Mouse (Mus musculus) heart, embryonic 10.5 days (tissue): Measurements from ENCODE around the gene E030025P04Rik. TPM values are rescaled to one million over a fixed set of nuclear protein-coding genes. Genes with fewer than 3 reads are reported as not detected.

ENCODE experiments used
- DNase-seq: peaks from one replicate; pipeline ENCODE4 v3.0.0-alpha.2; 2017; ENCODE audit warnings: low spot score
- H3K27ac ChIP-seq: fragments of 300-500 bp; sonication (generic); 2 replicates; pipeline ENCODE4 v1.5.1; 2016; ENCODE audit warnings: mild to moderate bottlenecking
- H3K27me3 ChIP-seq: fragments of 300-500 bp; sonication (generic); 2 replicates; pipeline ENCODE4 v1.6.1; 2016; ENCODE audit warnings: mild to moderate bottlenecking; ENCODE audit not compliant: poor library complexity, insufficient read depth, severe bottlenecking
- H3K36me3 ChIP-seq: fragments of 300-500 bp; sonication (generic); 2 replicates; pipeline ENCODE4 v1.6.1; 2016; ENCODE audit warnings: mild to moderate bottlenecking, moderate library complexity
- H3K4me1 ChIP-seq: fragments of 300-500 bp; sonication (generic); 2 replicates; pipeline ENCODE4 v1.6.1; 2016; ENCODE audit warnings: mild to moderate bottlenecking
- H3K4me3 ChIP-seq: fragments of 300-500 bp; sonication (generic); 2 replicates; pipeline ENCODE4 v1.5.1; 2016; ENCODE audit warnings: mild to moderate bottlenecking, moderate library complexity
- H3K9me3 ChIP-seq: fragments of 300-500 bp; sonication (generic); 2 replicates; pipeline ENCODE4 v1.6.1; 2016; ENCODE audit warnings: mild to moderate bottlenecking, moderate library complexity
- WGBS: fragments of 180-500 bp; shearing (Covaris S2); methylation state at CpG from one replicate; pipeline ENCODE4 v1.1.7; 2016; 5-methylcytosine and 5-hydroxymethylcytosine counted together
- polyA plus RNA-seq: library from polyadenylated mRNA; unstranded; fragments of >200 nt; fragmentation: Nextera tagmentation; extraction: Ambion mirVana; gene quantifications from 2 replicates; pipeline ENCODE4 v1.2.1, GENCODE M21; 2016

The E030025P04Rik gene
- not detected in 2 replicates for polyA plus RNA-seq

GRCm38 (mm10) chr11:109144236-109144635, at the start of gene E030025P04Rik:
Gene E030025P04Rik, minus strand, starts transcription at chr11:109144369.
- Histone ChIP-seq H3K27ac (no peak within 1 kb of the TSS), H3K9me3 (no peaks in the 10 kb centered on the region), H3K4me3 (no peak within 1 kb of the TSS), H3K36me3 (no peaks in the 10 kb centered on the region), H3K4me1 (no peaks in the 10 kb centered on the region), H3K27me3 (no peaks in the 10 kb centered on the region)
- no peak for DNase-seq
- 86% methylated on average over 4 of the region's 4 CpGs for WGBS

- H3K4me3 ChIP-seq, result no peak overlapping the region
- WGBS, result 47% methylated on average over 15 of the region's 15 CpGs
- no peak overlapping the region for H3K27ac ChIP-seq
Observed at GRCm38 (mm10) chr11:109192673-109193557, 48.7 kb upstream of the E030025P04Rik start.

GRCm38 (mm10) chr11:109188235-109188634, 44.1 kb upstream of the E030025P04Rik start:
- H3K27me3 ChIP-seq, result no peaks in the 10 kb centered on the region
- no peak overlapping the region for H3K27ac ChIP-seq
- H3K36me3 ChIP-seq, result no peaks in the 10 kb centered on the region
- H3K4me3 ChIP-seq, result no peak overlapping the region
- 84% methylated on average over 5 of the region's 5 CpGs for WGBS
- no peaks in the 10 kb centered on the region for H3K9me3 ChIP-seq
- DNase-seq, result no peak
- 0 out of 2 replicates have a peak, but pooled peaks cover 5% of the 10 kb centered on the region for H3K4me1 ChIP-seq

More at GRCm38 (mm10) chr11:109192673-109193557, 48.7 kb upstream of the E030025P04Rik start:
- no peaks in the 10 kb centered on the region for H3K9me3 ChIP-seq
- no peaks in the 10 kb centered on the region for H3K27me3 ChIP-seq
- DNase-seq, result peak; percentile 86
- 0 out of 2 replicates have a peak, but pooled peaks cover 2% of the 10 kb centered on the region for H3K4me1 ChIP-seq
- H3K36me3 ChIP-seq, result no peaks in the 10 kb centered on the region

- 82% methylated on average over 6 of the region's 6 CpGs for WGBS
- H3K4me3 ChIP-seq, result no peak overlapping the region
Observed at GRCm38 (mm10) chr11:109187631-109188184, 43.5 kb upstream of the E030025P04Rik start.

GRCm38 (mm10) chr11:109181118-109181517, 36.9 kb upstream of the E030025P04Rik start:
- H3K4me1 ChIP-seq, result peaks cover 18% of the 10 kb centered on the region
- no peak overlapping the region for H3K27ac ChIP-seq
- DNase-seq, result no peak
- H3K9me3 ChIP-seq, result no peaks in the 10 kb centered on the region
- 75% methylated on average over 7 of the region's 7 CpGs for WGBS
- no peak overlapping the region for H3K4me3 ChIP-seq
- 0 out of 2 replicates have a peak, but pooled peaks cover 8% of the 10 kb centered on the region for H3K27me3 ChIP-seq
- no peaks in the 10 kb centered on the region for H3K36me3 ChIP-seq

More at GRCm38 (mm10) chr11:109187631-109188184, 43.5 kb upstream of the E030025P04Rik start:
- H3K27me3 ChIP-seq, result no peaks in the 10 kb centered on the region
- no peak for DNase-seq
- H3K9me3 ChIP-seq, result no peaks in the 10 kb centered on the region
- no peaks in the 10 kb centered on the region for H3K36me3 ChIP-seq
- H3K27ac ChIP-seq, result no peak overlapping the region
- H3K4me1 ChIP-seq, result 0 out of 2 replicates have a peak, but pooled peaks cover 3% of the 10 kb centered on the region

GRCm38 (mm10) chr11:109180290-109180689, 36.1 kb upstream of the E030025P04Rik start:
- no peaks in the 10 kb centered on the region for H3K9me3 ChIP-seq
- H3K4me1 ChIP-seq, result peaks cover 18% of the 10 kb centered on the region
- no peak for DNase-seq
- 46% methylated on average over 11 of the region's 11 CpGs for WGBS
- H3K36me3 ChIP-seq, result no peaks in the 10 kb centered on the region
- H3K27ac ChIP-seq, result no peak overlapping the region
- 0 out of 2 replicates have a peak, but pooled peaks cover 8% of the 10 kb centered on the region for H3K27me3 ChIP-seq
- no peak overlapping the region for H3K4me3 ChIP-seq

- Histone ChIP-seq H3K36me3 (no peaks in the 10 kb centered on the region), H3K27me3 (0 out of 2 replicates have a peak, but pooled peaks cover 8% of the 10 kb centered on the region), H3K4me1 (peaks cover 16% of the 10 kb centered on the region), H3K9me3 (no peaks in the 10 kb centered on the region), H3K27ac (no peak overlapping the region), H3K4me3 (no peak overlapping the region)
- 59% methylated on average over 8 of the region's 8 CpGs for WGBS
- DNase-seq, result no peak
Observed at GRCm38 (mm10) chr11:109178788-109179518, 34.8 kb upstream of the E030025P04Rik start.

GRCm38 (mm10) chr11:109175376-109175969, 31.3 kb upstream of the E030025P04Rik start:
- H3K36me3 ChIP-seq, result no peaks in the 10 kb centered on the region
- 78% methylated on average over 8 of the region's 8 CpGs for WGBS
- no peak overlapping the region for H3K27ac ChIP-seq
- H3K9me3 ChIP-seq, result no peaks in the 10 kb centered on the region
- DNase-seq, result no peak
- 0 out of 2 replicates have a peak, but pooled peaks cover 5% of the 10 kb centered on the region for H3K27me3 ChIP-seq
- H3K4me3 ChIP-seq, result no peak overlapping the region
- H3K4me1 ChIP-seq, result peaks cover 5% of the 10 kb centered on the region

GRCm38 (mm10) chr11:109172224-109172623, 28.1 kb upstream of the E030025P04Rik start:
- no peaks in the 10 kb centered on the region for H3K27me3 ChIP-seq
- H3K4me3 ChIP-seq, result no peak overlapping the region
- H3K4me1 ChIP-seq, result peaks cover 7% of the 10 kb centered on the region
- H3K36me3 ChIP-seq, result no peaks in the 10 kb centered on the region
- DNase-seq, result no peak
- no peak overlapping the region for H3K27ac ChIP-seq
- no peaks in the 10 kb centered on the region for H3K9me3 ChIP-seq
- 88% methylated on average over 1 of the region's 1 CpGs for WGBS

GRCm38 (mm10) chr11:109170771-109171170, 26.6 kb upstream of the E030025P04Rik start:
- no peak overlapping the region for H3K27ac ChIP-seq
- no peaks in the 10 kb centered on the region for H3K36me3 ChIP-seq
- H3K4me1 ChIP-seq, result peaks cover 7% of the 10 kb centered on the region
- WGBS, result 94% methylated on average over 6 of the region's 6 CpGs
- no peak overlapping the region for H3K4me3 ChIP-seq
- H3K9me3 ChIP-seq, result no peaks in the 10 kb centered on the region
- no peaks in the 10 kb centered on the region for H3K27me3 ChIP-seq
- DNase-seq, result no peak

- H3K9me3 ChIP-seq, result no peaks in the 10 kb centered on the region
- WGBS, result 80% methylated on average over 4 of the region's 5 CpGs
- no peaks in the 10 kb centered on the region for H3K36me3 ChIP-seq
- 0 out of 2 replicates have a peak, but pooled peaks cover 3% of the 10 kb centered on the region for H3K4me1 ChIP-seq
- DNase-seq, result no peak
- no peak overlapping the region for H3K4me3 ChIP-seq
- no peaks in the 10 kb centered on the region for H3K27me3 ChIP-seq
- H3K27ac ChIP-seq, result no peak overlapping the region
Observed at GRCm38 (mm10) chr11:109157694-109158093, 13.5 kb upstream of the E030025P04Rik start.

- Histone ChIP-seq H3K27ac (no peak overlapping the region), H3K36me3 (no peaks in the 10 kb centered on the region), H3K9me3 (no peaks in the 10 kb centered on the region), H3K27me3 (no peaks in the 10 kb centered on the region), H3K4me3 (no peak overlapping the region), H3K4me1 (no peaks in the 10 kb centered on the region)
- no peak for DNase-seq
- 63% methylated on average over 7 of the region's 7 CpGs for whole genome bisulfite sequencing
Observed at GRCm38 (mm10) chr11:109144890-109145341, 747 bp upstream of the E030025P04Rik start.
